Mouse (Mus musculus) embryonic facial prominence, embryonic 11.5 days (tissue): ENCODE results near the gene Spata48. TPM values are rescaled to one million over a fixed set of nuclear protein-coding genes. Genes with fewer than 3 reads are reported as not detected.

Source experiments
- ATAC-seq: fragments of 200-750 bp; cut with Nextera tagmentation; replicated peaks from 2 replicates; pipeline ENCODE4 v1.8.0; 2017; ENCODE audit warnings: low read depth; ENCODE audit not compliant: insufficient number of reproducible peaks, low FRiP score, low TSS enrichment
- DNase-seq: peaks from one replicate; pipeline ENCODE4 v3.0.0-alpha.2; 2015; ENCODE audit warnings: low spot score
- H3K27ac ChIP-seq: fragments of 300-500 bp; sonication (generic); replicated peaks from 2 replicates; pipeline ENCODE4 v1.5.1; 2014; ENCODE audit warnings: mild to moderate bottlenecking, low read depth, low read length, control low read depth
- H3K27me3 ChIP-seq: fragments of 300-500 bp; sonication (generic); 2 replicates; pipeline ENCODE4 v1.6.1; 2014; ENCODE audit warnings: mild to moderate bottlenecking, low read length, moderate library complexity, mixed read lengths; ENCODE audit not compliant: control insufficient read depth, insufficient read depth
- H3K36me3 ChIP-seq: fragments of 300-500 bp; sonication (generic); replicated peaks from 2 replicates; pipeline ENCODE4 v1.6.1; 2014; ENCODE audit warnings: low read depth, mild to moderate bottlenecking, low read length, moderate library complexity, mixed read lengths; ENCODE audit not compliant: control insufficient read depth, insufficient read depth
- H3K4me1 ChIP-seq: fragments of 300-500 bp; sonication (generic); 2 replicates; pipeline ENCODE4 v1.6.1; 2014; ENCODE audit warnings: low read length, mixed read lengths; ENCODE audit not compliant: control insufficient read depth, insufficient read depth
- H3K4me2 ChIP-seq: fragments of 300-500 bp; sonication (generic); 2 replicates; pipeline ENCODE4 v1.6.1; 2014; ENCODE audit warnings: low read depth, mild to moderate bottlenecking, control low read depth, low read length, moderate library complexity
- H3K4me3 ChIP-seq: fragments of 300-500 bp; sonication (generic); 2 replicates; pipeline ENCODE4 v1.5.1; 2014; ENCODE audit warnings: low read depth, low read length, control low read depth
- H3K9ac ChIP-seq: fragments of 300-500 bp; sonication (generic); replicated peaks from 2 replicates; pipeline ENCODE4 v1.6.1; 2014; ENCODE audit warnings: mild to moderate bottlenecking, control low read depth, low read length
- H3K9me3 ChIP-seq: fragments of 300-500 bp; sonication (generic); replicated peaks from 2 replicates; pipeline ENCODE4 v1.6.1; 2016; ENCODE audit warnings: mild to moderate bottlenecking, low read length, inconsistent platforms, mixed read lengths; ENCODE audit not compliant: control insufficient read depth
- WGBS: fragments of 180-500 bp; shearing (Covaris S2); extraction: QIAGEN DNeasy Blood & Tissue Kit; methylation state at CpG from one replicate; pipeline ENCODE4 v1.1.7; 2014; 5-methylcytosine and 5-hydroxymethylcytosine counted together
- polyA plus RNA-seq: library from polyadenylated mRNA; unstranded; fragments of >200 nt; fragmentation: Nextera tagmentation; extraction: Ambion mirVana; gene quantifications from 2 replicates; pipeline ENCODE4 v1.2.1, GENCODE M21; 2014

The Spata48 gene
- polyA plus RNA-seq, 1 experiment from 2014 or later = 3.1 TPM

GRCm38 (mm10) chr11:11519255-11520243 lies 57.7 kb downstream of the Spata48 start:
- no peak overlapping the region for H3K4me2 ChIP-seq
- H3K27ac ChIP-seq = no peak overlapping the region
- DNase-seq (no peak), ATAC-seq (no peak)
- H3K9ac ChIP-seq = no peak overlapping the region
- H3K9me3 ChIP-seq = no peaks in the 10 kb centered on the region
- no peaks in the 10 kb centered on the region for H3K36me3 ChIP-seq
- WGBS = 81% methylated on average over 10 of the region's 10 CpGs
- H3K4me1 ChIP-seq = no peaks in the 10 kb centered on the region
- no peaks in the 10 kb centered on the region for H3K27me3 ChIP-seq
- no peak overlapping the region for H3K4me3 ChIP-seq

- WGBS = 80% methylated on average over 5 of the region's 5 CpGs
- H3K27ac ChIP-seq = no peak overlapping the region
- H3K27me3 ChIP-seq = no peaks in the 10 kb centered on the region
- H3K9me3 ChIP-seq = no peaks in the 10 kb centered on the region
- H3K4me1 ChIP-seq = no peaks in the 10 kb centered on the region
- no peak overlapping the region for H3K4me2 ChIP-seq
- DNase-seq = no peak
- no peak for ATAC-seq
- no peaks in the 10 kb centered on the region for H3K36me3 ChIP-seq
- H3K4me3 ChIP-seq = no peak overlapping the region
- H3K9ac ChIP-seq = no peak overlapping the region
Observed at GRCm38 (mm10) chr11:11521908-11522441, 60.1 kb downstream of the Spata48 start.

- no peak for ATAC-seq
- 81% methylated on average over 11 of the region's 11 CpGs for WGBS
Observed at GRCm38 (mm10) chr11:11528760-11529159, 66.9 kb downstream of the Spata48 start.

GRCm38 (mm10) chr11:11529165-11529564 lies 67.3 kb downstream of the Spata48 start:
- Histone ChIP-seq H3K9me3 (no peaks in the 10 kb centered on the region), H3K4me3 (no peak overlapping the region), H3K4me2 (no peak overlapping the region), H3K27ac (no peak overlapping the region), H3K9ac (no peak overlapping the region), H3K27me3 (no peaks in the 10 kb centered on the region), H3K36me3 (no peaks in the 10 kb centered on the region), H3K4me1 (no peaks in the 10 kb centered on the region)
- WGBS = 54% methylated on average over 6 of the region's 6 CpGs
- ATAC-seq (no peak), DNase-seq (no peak)

More at GRCm38 (mm10) chr11:11528760-11529159, 66.9 kb downstream of the Spata48 start:
- Histone ChIP-seq H3K4me2 (no peak overlapping the region), H3K27me3 (no peaks in the 10 kb centered on the region), H3K36me3 (no peaks in the 10 kb centered on the region), H3K9me3 (no peaks in the 10 kb centered on the region), H3K4me1 (no peaks in the 10 kb centered on the region), H3K27ac (no peak overlapping the region), H3K9ac (no peak overlapping the region), H3K4me3 (no peak overlapping the region)
- DNase-seq = no peak

GRCm38 (mm10) chr11:11530126-11530525 lies 68.2 kb downstream of the Spata48 start:
- H3K4me1 ChIP-seq = no peaks in the 10 kb centered on the region
- ATAC-seq (no peak), DNase-seq (no peak)
- no peak overlapping the region for H3K4me2 ChIP-seq
- no peaks in the 10 kb centered on the region for H3K36me3 ChIP-seq
- H3K9me3 ChIP-seq = no peaks in the 10 kb centered on the region
- H3K27me3 ChIP-seq = no peaks in the 10 kb centered on the region
- H3K4me3 ChIP-seq = no peak overlapping the region
- H3K9ac ChIP-seq = no peak overlapping the region
- H3K27ac ChIP-seq = no peak overlapping the region
- WGBS = 79% methylated on average over 2 of the region's 2 CpGs

- 83% methylated on average over 1 of the region's 1 CpGs for WGBS
Observed at GRCm38 (mm10) chr11:11536295-11536694, 74.4 kb downstream of the Spata48 start.

GRCm38 (mm10) chr11:11545948-11546347 lies 84.1 kb downstream of the Spata48 start:
- 91% methylated on average over 3 of the region's 3 CpGs for WGBS
- H3K9ac ChIP-seq = no peak overlapping the region
- no peak overlapping the region for H3K4me2 ChIP-seq
- H3K27ac ChIP-seq = no peak overlapping the region
- ATAC-seq (no peak), DNase-seq (no peak)
- H3K27me3 ChIP-seq = no peaks in the 10 kb centered on the region
- H3K36me3 ChIP-seq = no peaks in the 10 kb centered on the region
- no peaks in the 10 kb centered on the region for H3K4me1 ChIP-seq
- H3K9me3 ChIP-seq = no peaks in the 10 kb centered on the region
- no peak overlapping the region for H3K4me3 ChIP-seq

More at GRCm38 (mm10) chr11:11536295-11536694, 74.4 kb downstream of the Spata48 start:
- H3K4me1 ChIP-seq = no peaks in the 10 kb centered on the region
- H3K4me3 ChIP-seq = no peak overlapping the region
- H3K27ac ChIP-seq = no peak overlapping the region
- H3K9me3 ChIP-seq = no peaks in the 10 kb centered on the region
- DNase-seq (no peak), ATAC-seq (no peak)
- no peaks in the 10 kb centered on the region for H3K36me3 ChIP-seq
- no peak overlapping the region for H3K4me2 ChIP-seq
- H3K27me3 ChIP-seq = no peaks in the 10 kb centered on the region
- no peak overlapping the region for H3K9ac ChIP-seq

GRCm38 (mm10) chr11:11546903-11547511 lies 85.1 kb downstream of the Spata48 start:
- DNase-seq (no peak), ATAC-seq (no peak)
- no peak overlapping the region for H3K27ac ChIP-seq
- no peaks in the 10 kb centered on the region for H3K4me1 ChIP-seq
- H3K4me2 ChIP-seq = no peak overlapping the region
- no peak overlapping the region for H3K9ac ChIP-seq
- H3K4me3 ChIP-seq = no peak overlapping the region
- no peaks in the 10 kb centered on the region for H3K9me3 ChIP-seq
- 82% methylated on average over 7 of the region's 7 CpGs for WGBS
- H3K27me3 ChIP-seq = no peaks in the 10 kb centered on the region
- no peaks in the 10 kb centered on the region for H3K36me3 ChIP-seq
